Mouse (Mus musculus): ENCODE data around the gene Specc1. TPM values are rescaled to one million over a fixed set of nuclear protein-coding genes. Genes with fewer than 3 reads are reported as not detected.

Gene Specc1
- total RNA-seq, 2 experiments from 2014 or later: 4.4 to 6.3 TPM

DNA sequence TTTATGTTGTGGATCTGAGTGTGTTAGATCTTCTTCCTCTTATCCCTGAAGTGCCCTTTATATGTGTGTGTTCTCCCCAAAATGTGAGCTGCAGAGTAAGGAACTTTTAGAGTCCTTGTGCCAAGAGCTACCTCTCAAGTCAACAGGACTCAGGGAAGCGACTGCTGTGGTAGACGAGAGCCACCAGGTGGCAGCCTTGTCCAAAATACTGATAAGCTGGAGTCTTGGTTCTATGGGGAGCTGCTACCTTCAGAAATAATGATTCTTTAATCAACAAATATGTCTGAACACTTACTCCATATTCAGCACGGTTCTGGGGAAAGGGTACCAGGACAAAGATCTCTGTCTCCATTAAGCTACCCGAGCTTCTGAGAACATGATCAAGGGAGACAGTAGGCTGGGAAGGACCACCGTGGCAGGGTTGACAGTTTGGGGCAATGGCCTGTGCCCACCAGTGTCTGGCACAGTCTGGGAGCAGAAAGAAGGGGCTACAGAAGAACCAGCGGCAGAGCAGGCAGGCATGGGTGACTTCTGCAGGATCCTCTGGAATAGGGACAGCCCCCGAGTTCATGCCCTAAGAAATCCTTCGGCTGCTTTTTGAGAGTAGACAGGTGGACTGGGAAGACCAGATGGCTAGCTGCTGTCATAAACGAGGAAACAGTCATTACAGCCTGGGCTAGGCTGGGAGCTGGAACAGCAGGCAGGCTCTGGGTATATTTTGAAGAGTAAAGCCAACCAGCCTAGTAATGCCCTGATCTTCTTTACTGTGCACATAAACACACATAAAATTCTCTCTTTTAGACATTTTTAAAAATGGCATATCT is 91.5 kb downstream of the Specc1 start:
- DNase-seq (ENCODE audit: low spot score in 2 of 2): peak; percentile 60 to 69

GRCm38 (mm10) chr11:62049170-62049569 is 92.6 kb downstream of the Specc1 start:
- DNase-seq (ENCODE audit: low spot score in 2 of 2): no peak

GRCm38 (mm10) chr11:62050356-62051330 is 94.1 kb downstream of the Specc1 start:
- no peak for DNase-seq (ENCODE audit: low spot score in 2 of 2)

GRCm38 (mm10) chr11:62051487-62051886 is 94.9 kb downstream of the Specc1 start:
- no peak for DNase-seq (ENCODE audit: low spot score in 2 of 2)

GRCm38 (mm10) chr11:62053928-62054327 is 97.4 kb downstream of the Specc1 start:
- no peak for DNase-seq (ENCODE audit: low spot score in 2 of 2)

GRCm38 (mm10) chr11:62064565-62064964 is 108.0 kb downstream of the Specc1 start:
- DNase-seq (ENCODE audit: low spot score in 2 of 2): no peak

GRCm38 (mm10) chr11:62065655-62066054 is 109.1 kb downstream of the Specc1 start:
- DNase-seq (ENCODE audit: low spot score in 2 of 2): no peak

DNA sequence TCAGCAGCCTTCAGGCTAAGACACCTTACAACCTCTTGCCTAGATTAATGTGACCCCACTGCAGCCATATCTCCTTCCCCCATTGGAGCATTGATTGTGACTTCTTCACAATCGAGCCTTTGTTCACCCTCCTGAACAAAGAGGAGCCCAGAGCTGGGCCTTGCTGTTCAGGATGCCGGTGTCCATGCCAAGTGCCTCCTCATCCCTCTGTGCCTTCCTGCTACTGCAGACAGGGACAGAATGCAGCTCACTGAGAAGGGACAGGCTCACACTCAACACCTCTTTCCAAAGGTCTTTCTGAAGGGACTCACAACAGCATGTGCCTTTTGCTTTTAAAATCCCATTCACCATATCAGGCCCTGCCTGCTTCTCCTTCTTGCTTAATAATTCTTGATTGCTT is 113.0 kb downstream of the Specc1 start:
- DNase-seq (ENCODE audit: low spot score in 2 of 2): no peak

DNA sequence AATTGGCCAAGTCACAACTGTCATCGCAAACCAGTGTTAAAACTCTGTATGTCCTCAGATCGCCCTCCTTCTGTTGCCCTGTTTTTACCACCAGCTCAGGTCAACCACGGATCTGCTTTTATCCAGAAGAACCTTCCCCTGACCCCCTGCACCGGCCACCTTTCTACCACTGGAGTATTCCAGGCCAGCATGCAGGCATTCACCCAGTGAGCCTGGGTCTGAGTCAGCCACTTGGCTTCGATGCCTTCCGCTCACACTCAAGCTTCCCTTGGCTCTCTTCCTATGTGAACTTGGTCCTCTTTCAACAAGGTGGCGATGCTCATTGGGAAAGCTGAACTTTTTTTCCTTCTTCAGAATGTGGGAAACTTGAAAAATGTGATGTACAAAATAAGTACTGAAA is 113.6 kb downstream of the Specc1 start:
- no peak for DNase-seq (ENCODE audit: low spot score in 2 of 2)

- no peak for DNase-seq (ENCODE audit: low spot score in 2 of 2)
Observed at GRCm38 (mm10) chr11:62072406-62072805, 115.8 kb downstream of the Specc1 start.

DNA sequence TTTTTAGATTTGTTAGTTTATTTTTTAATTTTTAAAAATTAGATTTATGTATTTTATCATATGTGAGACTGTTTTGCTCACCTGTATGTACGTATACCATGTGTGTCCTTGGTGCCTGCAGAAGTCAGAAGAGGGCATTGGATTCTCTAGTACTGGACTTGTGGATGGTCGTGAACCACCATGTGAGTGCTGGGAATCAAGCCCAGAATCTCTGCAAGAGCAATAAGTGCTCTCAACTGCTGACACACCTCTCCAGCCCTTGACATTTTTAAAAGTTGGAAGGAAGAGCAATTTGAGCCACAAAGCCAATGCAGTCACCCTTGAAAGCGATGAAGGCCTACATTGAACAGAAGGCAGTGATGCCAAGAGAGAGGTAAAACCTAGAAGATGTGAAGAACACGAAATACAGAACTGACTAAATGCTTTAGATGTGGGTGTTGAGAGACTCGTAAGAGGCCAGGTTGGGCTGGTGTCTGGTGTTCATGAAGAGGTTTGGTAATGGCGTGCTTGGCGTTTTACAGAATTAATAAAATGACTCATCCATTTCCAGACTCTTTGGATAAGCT is 117.1 kb downstream of the Specc1 start:
- DNase-seq (ENCODE audit: low spot score in 2 of 2): peak in 1 of 2 experiments; percentile 34

- no peak for DNase-seq (ENCODE audit: low spot score in 2 of 2)
Observed at GRCm38 (mm10) chr11:62074578-62074977, 118.0 kb downstream of the Specc1 start.

GRCm38 (mm10) chr11:62075071-62075470 is 118.5 kb downstream of the Specc1 start:
- no peak for DNase-seq (ENCODE audit: low spot score in 2 of 2)

DNA sequence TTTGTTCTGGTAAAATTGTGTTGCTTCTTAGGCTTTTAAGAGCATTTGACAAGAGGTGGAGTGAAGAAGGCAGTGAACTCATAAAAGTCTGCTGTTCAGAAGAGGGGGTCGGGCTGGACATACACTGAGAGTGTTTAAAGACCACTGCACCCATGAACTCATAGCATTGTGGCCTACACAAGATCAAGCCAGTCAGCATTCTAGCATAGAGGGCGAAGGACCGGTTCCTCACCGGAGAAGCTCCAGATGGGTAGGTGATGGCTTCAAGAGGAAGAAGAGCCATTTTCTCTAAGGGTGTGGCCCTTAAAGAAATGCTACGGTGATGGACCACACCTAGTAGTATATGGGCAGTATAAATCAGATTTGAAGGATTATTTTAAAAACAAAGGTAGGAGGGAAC is 119.0 kb downstream of the Specc1 start:
- no peak for DNase-seq (ENCODE audit: low spot score in 2 of 2)

- peak; percentile 94 to 95 for DNase-seq (ENCODE audit: low spot score in 2 of 2)
Observed at GRCm38 (mm10) chr11:62076345-62077156, 120.0 kb downstream of the Specc1 start.

DNA sequence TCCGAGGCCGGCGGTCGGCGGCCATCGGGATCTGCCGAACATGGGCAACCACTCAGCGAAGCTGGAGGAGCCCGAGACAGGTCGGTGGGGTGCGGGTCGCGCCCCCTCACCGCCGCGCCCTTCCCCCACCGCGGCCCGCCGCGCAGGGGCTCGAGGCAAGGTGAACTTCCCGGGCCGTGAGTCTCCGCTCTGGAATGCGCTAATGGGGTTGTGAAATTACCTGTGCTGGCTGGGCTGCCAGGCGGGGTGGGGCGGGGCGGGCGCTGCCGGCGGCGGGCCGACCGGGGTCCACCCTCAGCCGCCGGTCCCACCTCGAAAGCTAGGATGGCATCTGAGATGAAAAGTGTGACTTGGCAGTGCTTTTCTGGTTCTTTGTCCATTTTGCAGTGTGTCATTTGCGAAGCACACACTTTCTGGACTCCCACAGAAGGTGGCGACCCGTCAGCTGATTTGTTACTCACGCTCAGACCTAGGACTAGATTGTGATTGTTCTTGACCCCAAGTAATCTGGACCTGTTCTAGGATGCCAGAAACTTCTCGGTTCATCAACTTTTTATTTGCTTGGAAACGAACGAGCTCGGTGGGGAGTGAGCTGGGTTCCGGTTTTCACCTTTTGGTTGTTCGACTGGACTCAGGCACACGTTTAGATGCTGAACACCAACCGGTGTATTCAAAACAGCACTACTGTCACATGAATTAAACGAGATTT is 120.7 kb downstream of the Specc1 start:
- DNase-seq (ENCODE audit: low spot score in 2 of 2): peak in 1 of 2 experiments; percentile 26

- DNase-seq (ENCODE audit: low spot score in 2 of 2): no peak
Observed at GRCm38 (mm10) chr11:62078371-62078770, 121.8 kb downstream of the Specc1 start.

- no peak for DNase-seq (ENCODE audit: low spot score in 2 of 2)
Observed at GRCm38 (mm10) chr11:62079100-62079857, 122.7 kb downstream of the Specc1 start.

- no peak for DNase-seq (ENCODE audit: low spot score in 2 of 2)
Observed at GRCm38 (mm10) chr11:62080476-62080875, 123.9 kb downstream of the Specc1 start.
